Mouse (Mus musculus): ENCODE results near the gene Yrdc.

Yrdc gene

DNA sequence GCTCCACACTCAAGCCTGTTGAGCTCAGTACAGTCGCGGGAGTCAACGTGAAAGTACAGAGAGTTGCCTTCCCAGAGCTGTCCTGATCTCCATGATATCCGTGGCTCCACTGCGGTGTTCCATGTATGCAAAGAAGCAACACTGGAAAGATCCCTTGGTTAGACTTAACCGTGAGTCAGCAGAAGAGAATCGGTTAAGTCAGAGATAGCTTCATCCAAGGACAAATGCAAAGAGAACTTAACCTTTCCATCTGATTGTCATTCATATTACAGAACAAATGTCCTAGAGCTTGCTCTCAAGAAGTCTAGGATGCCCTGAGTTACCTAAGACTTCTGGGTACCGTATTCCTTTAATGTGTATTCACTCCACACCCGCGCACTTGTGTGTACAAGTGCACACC lies 17.7 kb upstream of the Yrdc start:
- TF ChIP-seq GATA4 (IDR thresholded peaks at IDR 0.05; ENCODE audit: insufficient replicate concordance, low read length) = no peak

DNA sequence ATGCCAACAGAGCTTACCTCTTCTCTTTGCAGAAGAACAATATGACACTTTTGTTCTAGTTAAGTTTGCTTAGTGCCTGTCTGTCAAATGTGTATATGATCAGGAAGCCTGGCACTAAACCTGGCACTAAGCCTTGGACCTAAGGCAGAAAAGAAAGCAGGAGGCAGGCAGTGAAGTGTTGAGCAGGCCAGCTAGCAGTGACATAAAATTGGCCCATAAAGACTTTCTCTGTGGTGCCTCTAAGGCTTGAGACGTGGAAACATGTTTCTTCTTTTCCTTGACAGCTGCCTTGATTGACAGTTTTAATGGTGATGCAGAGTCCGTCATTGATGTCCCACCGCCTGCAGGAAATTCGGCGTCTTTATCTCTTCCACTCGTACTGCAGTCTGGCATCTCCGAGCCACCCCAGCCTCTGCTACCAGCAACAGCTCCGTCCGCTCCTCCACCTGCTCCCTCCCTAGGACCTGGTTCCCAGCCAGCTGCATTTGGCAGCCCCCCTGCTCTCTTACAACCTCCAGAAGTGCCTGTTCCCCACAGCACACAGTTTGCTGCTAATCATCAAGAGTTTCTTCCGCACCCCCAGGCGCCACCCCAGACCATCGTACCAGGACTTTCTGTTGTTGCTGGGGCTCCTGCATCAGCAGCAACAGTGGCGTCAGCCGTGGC lies 12.3 kb upstream of the Yrdc start:
- no peak for TF ChIP-seq GATA4 (IDR thresholded peaks at IDR 0.05; ENCODE audit: insufficient replicate concordance, low read length)

DNA sequence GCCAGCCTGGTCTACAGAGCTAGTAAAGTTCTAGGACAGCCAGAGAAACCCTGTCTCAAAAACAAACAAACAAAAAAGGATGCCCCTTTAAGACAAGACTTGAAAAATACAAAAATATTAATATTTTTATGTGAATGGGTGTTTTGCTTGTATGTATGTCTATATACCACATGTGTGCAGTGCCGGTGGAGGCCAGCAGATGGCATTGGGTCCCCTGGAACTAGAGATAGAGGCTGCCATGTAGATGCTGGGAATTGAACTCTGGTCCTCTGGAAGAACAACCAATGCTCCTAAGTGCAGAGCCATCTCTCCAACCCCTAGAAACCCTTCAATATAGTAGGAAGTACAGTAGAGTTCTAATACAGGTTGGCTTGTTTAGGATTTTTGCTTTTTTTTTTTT lies 9.5 kb upstream of the Yrdc start:
- TF ChIP-seq GATA4 (IDR thresholded peaks at IDR 0.05; ENCODE audit: insufficient replicate concordance, low read length) = no peak

DNA sequence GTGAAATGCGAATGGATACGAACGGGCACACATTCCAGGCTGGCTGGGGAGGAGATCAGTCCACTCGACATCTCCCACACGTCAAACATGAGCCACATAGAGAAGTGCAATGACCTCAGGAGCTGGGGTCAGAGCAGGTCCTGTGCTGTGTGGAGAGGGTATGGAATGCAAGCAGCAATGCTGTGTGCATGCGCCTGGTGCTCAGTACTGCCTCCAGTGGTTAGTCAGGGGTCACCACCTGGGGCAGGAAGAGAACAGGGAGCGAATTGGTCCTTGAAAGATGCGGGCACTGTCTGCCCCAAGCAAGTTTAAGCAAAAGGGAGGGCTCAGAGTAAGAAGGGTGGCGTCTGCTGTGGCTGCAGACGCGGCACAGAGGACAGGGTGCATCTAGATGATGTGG lies 7.0 kb upstream of the Yrdc start:
- TF ChIP-seq GATA4 (IDR thresholded peaks at IDR 0.05; ENCODE audit: insufficient replicate concordance, low read length) = no peak

DNA sequence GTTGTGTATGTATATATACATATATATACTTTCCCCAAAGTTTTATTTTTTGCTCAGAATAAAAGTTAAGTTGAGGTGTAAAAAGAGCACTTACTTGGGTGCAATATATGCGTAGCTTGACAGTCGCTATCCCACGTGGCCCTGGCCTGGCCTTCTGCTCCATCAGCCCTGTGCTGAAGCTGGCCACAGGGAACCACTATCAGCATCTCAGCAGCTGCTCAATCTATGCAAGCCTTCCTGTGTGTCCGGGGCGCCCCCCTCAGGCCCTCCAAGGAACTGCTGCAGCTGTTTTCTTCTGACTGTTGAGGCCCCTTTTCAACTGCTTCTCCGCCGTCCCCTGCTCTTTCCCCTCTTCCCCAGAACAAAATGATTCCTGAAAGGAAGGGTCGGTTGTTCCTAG lies 2.9 kb upstream of the Yrdc start:
- TF ChIP-seq GATA4 (IDR thresholded peaks at IDR 0.05; ENCODE audit: insufficient replicate concordance, low read length) = peak; percentile 78; the same call in 1 of the 2 replicates

DNA sequence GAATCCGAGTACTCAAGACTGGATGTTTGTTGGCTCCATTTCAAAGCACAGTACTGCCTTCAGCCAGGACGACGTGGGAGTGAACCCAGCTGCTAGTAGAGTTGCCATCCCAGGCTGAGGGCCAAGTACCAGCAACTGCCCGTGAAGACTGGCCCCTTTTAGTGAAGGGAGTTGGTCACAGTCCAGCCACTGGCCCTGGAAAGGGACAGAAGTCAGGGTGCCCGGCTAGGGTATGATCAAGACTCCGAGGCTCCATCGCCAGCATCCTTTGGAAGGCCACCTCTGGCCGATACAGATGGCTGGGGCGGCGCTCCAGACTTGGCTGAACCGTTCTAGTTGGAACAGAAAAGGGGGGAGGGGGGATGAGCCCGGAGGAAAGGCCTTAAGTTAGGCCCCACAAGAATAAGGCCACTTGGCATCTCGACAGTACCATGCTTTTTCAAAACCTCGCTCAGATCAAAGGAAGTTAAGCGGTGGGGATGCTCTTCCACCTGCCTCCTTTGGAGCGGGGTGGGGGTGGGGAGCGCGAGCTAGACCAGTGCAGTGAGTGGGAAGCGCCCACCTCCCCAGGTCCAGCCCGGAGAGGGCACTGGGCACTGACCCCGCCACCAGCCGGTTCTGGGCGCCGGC lies 733 bp upstream of the Yrdc start:
- TF ChIP-seq GATA4 (IDR thresholded peaks at IDR 0.05; ENCODE audit: insufficient replicate concordance, low read length) = no peak

DNA sequence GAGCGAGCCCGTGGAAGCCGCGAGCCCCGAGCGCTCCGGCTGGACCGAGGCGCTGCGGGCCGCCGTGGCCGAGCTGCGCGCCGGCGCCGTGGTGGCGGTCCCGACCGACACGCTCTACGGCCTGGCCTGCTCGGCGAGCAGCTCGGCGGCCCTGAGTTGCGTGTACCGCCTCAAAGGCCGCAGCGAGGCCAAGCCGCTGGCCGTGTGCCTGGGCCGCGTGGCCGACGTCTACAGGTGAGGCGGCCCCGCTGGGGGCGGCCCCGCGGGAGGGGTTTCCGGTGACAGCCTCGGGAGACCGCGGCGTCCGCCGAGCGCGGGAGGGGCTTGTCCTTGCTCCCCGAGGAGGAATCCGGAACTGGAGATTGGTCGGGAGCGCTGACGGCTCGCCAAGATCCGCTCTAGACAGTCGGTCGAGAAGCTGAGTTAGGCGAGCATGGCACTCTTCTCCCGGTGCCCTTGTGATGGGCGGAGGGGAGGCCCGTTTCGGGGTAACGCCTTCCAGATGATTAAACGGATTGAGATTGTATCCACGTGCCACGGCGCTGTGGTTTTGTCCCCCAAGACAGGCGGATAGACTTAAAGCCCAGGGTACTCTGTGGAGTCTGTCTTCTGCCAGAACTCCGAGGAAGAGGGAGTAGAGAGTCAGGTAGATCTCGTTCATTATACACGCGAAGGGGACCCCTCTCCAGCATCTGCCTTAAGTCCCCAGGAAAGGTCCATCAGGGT lies 617 bp downstream of the Yrdc start, which contains the start of gene 1110065P20Rik:
Gene 1110065P20Rik, minus strand, starts transcription at position 264 of the 726 bp plus-strand sequence.
- TF ChIP-seq GATA4 (IDR thresholded peaks at IDR 0.05; ENCODE audit: insufficient replicate concordance, low read length) = no peak; the same call in 1 of the 2 replicates

DNA sequence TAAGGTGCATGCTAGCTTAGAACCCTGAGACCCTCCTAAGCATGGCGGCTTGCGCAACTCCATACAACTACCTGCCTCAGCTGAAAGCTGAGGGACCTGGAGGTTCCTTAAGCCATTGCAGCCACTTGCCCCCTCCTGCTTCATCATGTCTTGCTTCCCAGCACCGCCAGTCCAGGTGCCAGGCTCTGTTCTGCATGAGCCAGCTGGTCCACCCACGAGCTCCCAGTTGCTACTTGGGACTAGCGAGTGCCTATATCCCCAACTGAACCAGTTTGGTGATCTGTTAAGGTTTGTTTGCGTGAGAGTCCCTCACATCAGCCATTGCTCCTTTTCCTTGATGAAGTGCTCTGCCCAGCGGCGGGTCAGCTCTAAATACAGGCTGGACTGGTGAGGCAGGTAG lies 5.8 kb downstream of the Yrdc start:
- no peak for TF ChIP-seq GATA4 (IDR thresholded peaks at IDR 0.05; ENCODE audit: insufficient replicate concordance, low read length)

DNA sequence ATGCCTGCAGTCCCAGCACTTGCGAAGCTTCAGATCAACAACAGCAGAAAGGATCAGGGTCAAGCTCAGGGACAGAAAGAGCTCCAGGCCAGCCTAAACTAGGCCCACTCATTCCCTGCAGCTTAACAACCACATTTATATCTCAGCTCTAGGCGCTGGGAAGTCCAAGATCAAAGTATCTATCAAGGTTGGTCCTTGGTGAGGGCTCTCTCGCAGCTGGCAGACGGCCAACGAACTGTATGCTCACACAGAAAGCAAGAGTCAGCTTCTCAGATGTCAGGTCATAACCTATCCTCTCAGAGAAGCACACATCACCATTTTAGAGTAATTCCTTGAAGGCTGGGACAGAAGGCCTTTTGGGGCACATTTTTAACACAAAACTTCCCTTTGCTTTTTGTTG lies 7.9 kb downstream of the Yrdc start:
- TF ChIP-seq GATA4 (IDR thresholded peaks at IDR 0.05; ENCODE audit: insufficient replicate concordance, low read length) = no peak

DNA sequence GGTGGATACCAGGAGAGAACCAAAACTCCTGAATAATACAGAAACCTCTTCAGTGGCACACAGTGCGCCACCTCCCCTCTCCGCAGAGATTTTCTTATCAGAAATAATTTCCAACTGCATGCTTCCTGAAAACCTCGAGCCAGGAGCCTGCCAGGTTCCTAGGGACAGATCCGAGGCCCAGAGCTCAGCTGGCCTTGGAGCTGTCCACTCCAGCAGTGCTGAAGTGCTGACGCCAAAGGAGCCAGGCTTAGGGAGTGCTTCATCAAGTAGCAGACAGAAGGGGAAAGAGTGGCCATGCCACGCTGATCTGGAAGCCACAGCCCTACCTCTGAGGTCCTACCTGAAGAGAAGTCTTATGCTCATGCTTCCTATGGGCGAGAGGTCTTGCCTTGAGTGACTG lies 10.0 kb downstream of the Yrdc start:
- TF ChIP-seq GATA4 (IDR thresholded peaks at IDR 0.05; ENCODE audit: insufficient replicate concordance, low read length) = no peak

DNA sequence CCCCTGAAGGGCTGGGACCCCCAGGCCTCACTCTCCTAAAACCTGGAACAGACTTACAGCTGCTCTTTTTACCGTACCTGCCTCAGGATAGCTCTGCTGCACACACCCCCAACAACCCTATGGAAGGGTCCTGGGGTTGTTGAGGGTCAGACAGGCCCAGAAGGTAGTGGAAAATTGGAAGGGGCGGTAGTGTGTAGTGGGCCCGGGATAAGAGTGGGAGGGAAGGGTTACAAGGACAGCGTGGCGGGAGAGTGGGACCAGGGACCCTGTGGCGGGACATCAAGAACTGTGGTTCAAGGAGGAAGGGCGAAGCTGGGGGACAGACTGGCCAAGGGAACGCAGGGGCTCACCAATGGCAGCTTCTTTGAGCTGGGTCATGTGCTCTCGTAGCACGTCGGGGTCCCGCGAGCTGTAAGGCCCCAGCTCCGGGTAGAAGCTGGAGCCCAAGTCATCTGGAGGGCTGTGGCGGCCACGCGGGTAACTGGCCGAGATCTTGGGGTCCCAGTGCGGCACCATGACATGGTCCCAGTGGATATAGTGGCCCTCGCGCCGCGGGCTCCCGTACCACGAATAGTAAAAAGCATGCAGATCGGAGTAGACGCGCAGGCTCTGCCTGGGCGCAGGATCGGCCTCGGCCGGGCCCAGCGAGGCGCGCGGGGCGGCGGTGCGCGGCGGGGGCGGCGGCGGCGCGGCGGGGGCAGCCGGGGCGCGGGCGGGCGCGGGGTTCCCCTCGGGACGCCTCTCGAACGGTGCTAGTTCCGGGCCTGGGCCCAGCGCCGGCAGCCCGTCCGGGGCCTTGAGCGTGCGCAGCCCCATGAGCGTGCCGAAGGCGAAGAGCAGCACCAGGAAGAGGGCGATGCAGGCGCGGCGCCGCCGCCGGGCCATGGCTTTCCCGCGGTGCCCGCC lies 11.1 kb downstream of the Yrdc start, which contains the start of gene Maneal:
Gene Maneal, minus strand, starts transcription at position 889 of the 906 bp plus-strand sequence.
- no peak for TF ChIP-seq GATA4 (IDR thresholded peaks at IDR 0.05; ENCODE audit: insufficient replicate concordance, low read length)

DNA sequence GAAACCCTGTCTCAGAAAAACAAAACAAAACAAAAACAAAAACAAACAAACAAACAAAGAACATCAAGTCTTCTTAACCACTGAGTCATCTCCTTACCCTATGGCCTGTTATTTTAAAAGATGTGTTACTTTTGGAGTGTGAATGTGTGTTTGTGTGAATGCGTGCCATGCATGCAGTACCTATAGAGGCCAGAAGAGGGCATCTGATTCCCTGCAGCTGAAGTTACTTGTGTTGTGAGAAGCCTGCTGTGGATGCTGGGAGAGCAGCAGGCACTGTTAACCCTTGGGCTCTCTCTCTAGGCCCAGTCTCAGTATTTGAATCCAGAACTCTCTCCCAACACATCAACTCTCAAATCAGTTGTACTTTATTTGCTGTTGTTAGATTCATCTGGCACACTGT lies 22.2 kb downstream of the Yrdc start:
- TF ChIP-seq GATA4 (IDR thresholded peaks at IDR 0.05; ENCODE audit: insufficient replicate concordance, low read length) = no peak

DNA sequence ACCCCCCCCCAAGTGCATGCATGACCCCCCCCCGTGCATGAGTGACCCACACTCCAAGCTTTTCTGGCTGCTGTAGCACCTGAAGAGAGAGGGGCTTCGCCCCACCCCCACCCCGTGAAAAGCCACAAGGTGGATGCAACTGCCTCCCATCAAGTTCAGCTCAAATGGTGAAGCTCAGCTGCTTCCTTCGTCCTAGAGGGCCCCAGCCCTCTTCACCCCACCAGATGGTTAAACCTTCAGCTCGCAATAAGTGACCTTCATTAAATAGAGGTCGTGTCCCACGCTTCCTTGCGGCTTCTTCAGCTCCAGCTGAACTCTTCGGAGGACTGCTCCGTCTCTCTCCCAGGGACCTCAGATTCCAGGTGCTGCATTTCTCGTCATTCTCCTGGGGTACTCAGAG lies 30.1 kb downstream of the Yrdc start, which contains the start of gene Epha10:
Gene Epha10, plus strand, starts transcription at position 301 of the 400 bp plus-strand sequence.
- no peak for TF ChIP-seq GATA4 (IDR thresholded peaks at IDR 0.05; ENCODE audit: insufficient replicate concordance, low read length)

DNA sequence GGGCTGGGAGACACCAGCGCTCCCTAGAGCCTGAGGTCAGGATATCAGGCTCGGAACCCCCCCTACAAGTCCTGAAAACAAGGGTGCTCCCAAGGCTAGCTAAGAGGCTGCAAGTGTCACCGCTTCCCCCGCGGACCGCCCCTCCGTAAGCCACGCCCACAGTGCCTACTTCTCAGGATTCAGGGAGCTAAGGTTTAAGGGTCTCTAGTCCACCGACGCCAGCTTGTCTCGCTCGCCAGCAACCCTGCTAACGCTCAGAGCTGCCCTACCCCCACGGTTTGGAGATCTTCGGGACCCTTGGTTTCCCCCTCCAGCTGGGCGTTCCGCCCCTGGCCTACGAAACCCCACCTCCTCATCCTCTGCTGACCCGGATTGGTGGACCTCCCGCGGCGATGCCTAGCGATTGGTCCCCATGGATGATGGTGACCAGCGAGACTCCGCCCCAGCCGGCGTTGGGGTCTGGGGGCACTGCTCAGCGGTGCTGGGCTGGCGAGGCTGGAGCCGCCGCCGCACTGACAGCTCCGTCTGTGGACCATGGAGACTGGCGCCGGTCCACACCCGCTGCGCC lies 30.9 kb downstream of the Yrdc start:
- no peak for TF ChIP-seq GATA4 (IDR thresholded peaks at IDR 0.05; ENCODE audit: insufficient replicate concordance, low read length)

Data from liver, adult (tissue).